Mouse (Mus musculus): ENCODE data around the gene 1600002K03Rik.

GRCm38 (mm10) chr10:80137626-80138552, 34.9 kb upstream of the 1600002K03Rik start:
- TF ChIP-seq POLR2A (IDR thresholded peaks at IDR 0.05; ENCODE audit: low read depth, low read length) (no peak), CTCF (conservative IDR thresholded peaks at IDR 0.05; ENCODE audit: insufficient read depth, insufficient read length, low read depth, low read length) (no peak)

Data from kidney, adult 2 months (tissue).